Mouse (Mus musculus): ENCODE data around the gene Scgb3a1. TPM values are rescaled to one million over a fixed set of nuclear protein-coding genes. Genes with fewer than 3 reads are reported as not detected.

Gene Scgb3a1
- polyA plus RNA-seq, 1 experiment from 2014 or later, result not detected

- Histone ChIP-seq H3K9ac (replicated peaks; ENCODE audit: low read depth, low read length) (no peak overlapping the region), H3K27me3 (replicated peaks; ENCODE audit: control insufficient read depth, insufficient read depth, low read length) (peaks cover 28% of the 10 kb centered on the region), H3K4me1 (replicated peaks; ENCODE audit: control insufficient read depth, insufficient read depth, low read length) (peaks cover 8% of the 10 kb centered on the region), H3K4me3 (replicated peaks; ENCODE audit: low read length) (peak overlapping the region; percentile 29), H3K9me3 (ENCODE audit: control insufficient read depth, low read length) (no peaks in the 10 kb centered on the region), H3K36me3 (ENCODE audit: control insufficient read depth, insufficient read depth) (no peaks in the 10 kb centered on the region), H3K27ac (ENCODE audit: low read length) (no peak overlapping the region), H3K4me2 (ENCODE audit: low read length) (peak overlapping the region; percentile 49)
- WGBS, result 5% methylated on average over 22 of the region's 22 CpGs
- ATAC-seq, result no peak
Observed at GRCm38 (mm10) chr11:49634101-49634500, 29.3 kb upstream of the Scgb3a1 start.

GRCm38 (mm10) chr11:49635671-49636070 is 27.7 kb upstream of the Scgb3a1 start:
- no peak overlapping the region for H3K4me3 ChIP-seq (replicated peaks; ENCODE audit: low read length)
- peaks cover 28% of the 10 kb centered on the region for H3K27me3 ChIP-seq (replicated peaks; ENCODE audit: control insufficient read depth, insufficient read depth, low read length)
- H3K4me1 ChIP-seq (replicated peaks; ENCODE audit: control insufficient read depth, insufficient read depth, low read length), result peaks cover 8% of the 10 kb centered on the region
- no peaks in the 10 kb centered on the region for H3K36me3 ChIP-seq (ENCODE audit: control insufficient read depth, insufficient read depth)
- ATAC-seq, result no peak
- 68% methylated on average over 6 of the region's 6 CpGs for WGBS
- no peak overlapping the region for H3K27ac ChIP-seq (ENCODE audit: low read length)
- no peaks in the 10 kb centered on the region for H3K9me3 ChIP-seq (ENCODE audit: control insufficient read depth, low read length)
- no peak overlapping the region for H3K9ac ChIP-seq (replicated peaks; ENCODE audit: low read depth, low read length)
- no peak overlapping the region for H3K4me2 ChIP-seq (ENCODE audit: low read length)

- Histone ChIP-seq H3K27ac (ENCODE audit: low read length) (no peak overlapping the region), H3K4me3 (replicated peaks; ENCODE audit: low read length) (no peak overlapping the region), H3K9me3 (ENCODE audit: control insufficient read depth, low read length) (no peaks in the 10 kb centered on the region), H3K4me1 (replicated peaks; ENCODE audit: control insufficient read depth, insufficient read depth, low read length) (peaks cover 8% of the 10 kb centered on the region), H3K9ac (replicated peaks; ENCODE audit: low read depth, low read length) (no peak overlapping the region), H3K27me3 (replicated peaks; ENCODE audit: control insufficient read depth, insufficient read depth, low read length) (peaks cover 28% of the 10 kb centered on the region), H3K36me3 (ENCODE audit: control insufficient read depth, insufficient read depth) (no peaks in the 10 kb centered on the region), H3K4me2 (ENCODE audit: low read length) (no peak overlapping the region)
- 2% methylated on average over 11 of the region's 11 CpGs for WGBS
- no peak for ATAC-seq
Observed at GRCm38 (mm10) chr11:49636449-49636848, 27.0 kb upstream of the Scgb3a1 start.

- Histone ChIP-seq H3K9me3 (ENCODE audit: control insufficient read depth, low read length) (no peaks in the 10 kb centered on the region), H3K27me3 (replicated peaks; ENCODE audit: control insufficient read depth, insufficient read depth, low read length) (no peaks in the 10 kb centered on the region), H3K27ac (ENCODE audit: low read length) (no peak overlapping the region), H3K4me3 (replicated peaks; ENCODE audit: low read length) (no peak overlapping the region), H3K36me3 (ENCODE audit: control insufficient read depth, insufficient read depth) (no peaks in the 10 kb centered on the region), H3K4me1 (replicated peaks; ENCODE audit: control insufficient read depth, insufficient read depth, low read length) (no peaks in the 10 kb centered on the region), H3K4me2 (ENCODE audit: low read length) (no peak overlapping the region), H3K9ac (replicated peaks; ENCODE audit: low read depth, low read length) (no peak overlapping the region)
- 69% methylated on average over 7 of the region's 8 CpGs for WGBS
- no peak for ATAC-seq
Observed at GRCm38 (mm10) chr11:49645677-49646076, 17.7 kb upstream of the Scgb3a1 start.

GRCm38 (mm10) chr11:49650113-49650993 is 13.1 kb upstream of the Scgb3a1 start:
- Histone ChIP-seq H3K9me3 (ENCODE audit: control insufficient read depth, low read length) (no peaks in the 10 kb centered on the region), H3K4me1 (replicated peaks; ENCODE audit: control insufficient read depth, insufficient read depth, low read length) (peaks cover 3% of the 10 kb centered on the region; the same call in 1 of the 2 replicates), H3K4me3 (replicated peaks; ENCODE audit: low read length) (no peak overlapping the region), H3K4me2 (ENCODE audit: low read length) (no peak overlapping the region), H3K27ac (ENCODE audit: low read length) (no peak overlapping the region), H3K36me3 (ENCODE audit: control insufficient read depth, insufficient read depth) (no peaks in the 10 kb centered on the region), H3K27me3 (replicated peaks; ENCODE audit: control insufficient read depth, insufficient read depth, low read length) (no peaks in the 10 kb centered on the region), H3K9ac (replicated peaks; ENCODE audit: low read depth, low read length) (no peak overlapping the region)
- no peak for ATAC-seq
- 64% methylated on average over 18 of the region's 18 CpGs for whole genome bisulfite sequencing

- Histone ChIP-seq H3K4me2 (ENCODE audit: low read length) (no peak overlapping the region), H3K4me3 (replicated peaks; ENCODE audit: low read length) (no peak overlapping the region), H3K27ac (ENCODE audit: low read length) (no peak overlapping the region), H3K9ac (replicated peaks; ENCODE audit: low read depth, low read length) (no peak overlapping the region), H3K4me1 (replicated peaks; ENCODE audit: control insufficient read depth, insufficient read depth, low read length) (peaks cover 3% of the 10 kb centered on the region; the same call in 1 of the 2 replicates), H3K9me3 (ENCODE audit: control insufficient read depth, low read length) (no peaks in the 10 kb centered on the region), H3K36me3 (ENCODE audit: control insufficient read depth, insufficient read depth) (no peaks in the 10 kb centered on the region), H3K27me3 (replicated peaks; ENCODE audit: control insufficient read depth, insufficient read depth, low read length) (no peaks in the 10 kb centered on the region)
- WGBS, result 80% methylated on average over 16 of the region's 16 CpGs
- no peak for ATAC-seq
Observed at GRCm38 (mm10) chr11:49650994-49651761, 12.2 kb upstream of the Scgb3a1 start.

- ATAC-seq, result no peak
- H3K36me3 ChIP-seq (ENCODE audit: control insufficient read depth, insufficient read depth), result no peaks in the 10 kb centered on the region
Observed at GRCm38 (mm10) chr11:49651762-49652322, 11.6 kb upstream of the Scgb3a1 start.

GRCm38 (mm10) chr11:49652401-49653078 is 10.9 kb upstream of the Scgb3a1 start:
- Histone ChIP-seq H3K36me3 (ENCODE audit: control insufficient read depth, insufficient read depth) (no peaks in the 10 kb centered on the region), H3K27me3 (replicated peaks; ENCODE audit: control insufficient read depth, insufficient read depth, low read length) (no peaks in the 10 kb centered on the region), H3K9me3 (ENCODE audit: control insufficient read depth, low read length) (no peaks in the 10 kb centered on the region), H3K9ac (replicated peaks; ENCODE audit: low read depth, low read length) (no peak overlapping the region), H3K27ac (ENCODE audit: low read length) (no peak overlapping the region), H3K4me2 (ENCODE audit: low read length) (peak overlapping the region; percentile 28; the same call in 1 of the 2 replicates), H3K4me3 (replicated peaks; ENCODE audit: low read length) (no peak overlapping the region), H3K4me1 (replicated peaks; ENCODE audit: control insufficient read depth, insufficient read depth, low read length) (peaks cover 3% of the 10 kb centered on the region; the same call in 1 of the 2 replicates)
- ATAC-seq, result peak; percentile 84
- WGBS, result 25% methylated on average over 19 of the region's 19 CpGs

More at GRCm38 (mm10) chr11:49651762-49652322, 11.6 kb upstream of the Scgb3a1 start:
- Histone ChIP-seq H3K27me3 (replicated peaks; ENCODE audit: control insufficient read depth, insufficient read depth, low read length) (no peaks in the 10 kb centered on the region), H3K27ac (ENCODE audit: low read length) (no peak overlapping the region), H3K4me3 (replicated peaks; ENCODE audit: low read length) (no peak overlapping the region), H3K9ac (replicated peaks; ENCODE audit: low read depth, low read length) (no peak overlapping the region), H3K4me1 (replicated peaks; ENCODE audit: control insufficient read depth, insufficient read depth, low read length) (peaks cover 3% of the 10 kb centered on the region; the same call in 1 of the 2 replicates), H3K4me2 (ENCODE audit: low read length) (no peak overlapping the region), H3K9me3 (ENCODE audit: control insufficient read depth, low read length) (no peaks in the 10 kb centered on the region)
- 81% methylated on average over 10 of the region's 10 CpGs for WGBS

All from forebrain, embryonic 16.5 days (tissue).